Mouse (Mus musculus): Measurements from ENCODE around the gene Ap1s3. TPM values are rescaled to one million over a fixed set of nuclear protein-coding genes. Genes with fewer than 3 reads are reported as not detected.

Ap1s3 gene
- polyA plus RNA-seq, 1 experiment: 1.8 TPM

GRCm38 (mm10) chr1:79657411-79657810 is 14.4 kb downstream of the Ap1s3 start:
- DNase-seq: no peak
- TF ChIP-seq POLR2A (IDR thresholded peaks at IDR 0.05; ENCODE audit: borderline replicate concordance, insufficient read depth, low read length): no peak
- TF ChIP-seq CTCF (IDR thresholded peaks at IDR 0.05; ENCODE audit: borderline replicate concordance, insufficient read depth, low read depth, low read length): no peak
- Histone ChIP-seq H3K4me1 (ENCODE audit: control insufficient read depth, insufficient read depth, low read length) (no peaks in the 10 kb centered on the region), H3K4me3 (replicated peaks; ENCODE audit: insufficient read depth, low read depth, low read length) (no peak overlapping the region), H3K27ac (ENCODE audit: insufficient read depth, low read length) (no peak overlapping the region), H3K27me3 (ENCODE audit: control insufficient read depth, insufficient read depth, low read length) (no peaks in the 10 kb centered on the region)
- WGBS: 75% methylated on average over 1 of the region's 1 CpGs

- WGBS: 71% methylated on average over 4 of the region's 4 CpGs
- DNase-seq: no peak
Observed at GRCm38 (mm10) chr1:79655819-79656555, 15.8 kb downstream of the Ap1s3 start.

DNA sequence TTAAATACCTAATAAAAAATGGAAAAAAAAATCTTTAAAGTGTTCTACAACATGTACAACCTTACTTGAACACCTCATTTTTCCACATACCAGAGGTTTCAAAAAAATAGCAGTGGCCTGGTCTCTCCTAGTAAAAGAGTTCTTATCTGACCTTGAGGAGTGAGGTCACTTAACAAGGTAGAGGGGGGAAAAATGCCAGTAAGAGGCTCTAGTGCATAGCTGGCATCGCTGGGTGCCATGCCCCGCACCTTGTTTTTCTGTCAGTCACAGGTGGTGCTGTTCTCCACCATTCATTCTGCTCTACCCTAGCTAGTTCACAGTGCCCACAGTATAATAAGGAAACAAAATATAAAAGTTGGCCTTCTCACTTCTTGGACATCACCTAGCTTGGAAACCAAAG is 16.8 kb downstream of the Ap1s3 start:
- Histone ChIP-seq H3K27me3 (ENCODE audit: control insufficient read depth, insufficient read depth, low read length) (no peaks in the 10 kb centered on the region), H3K4me3 (replicated peaks; ENCODE audit: insufficient read depth, low read depth, low read length) (no peak overlapping the region), H3K4me1 (ENCODE audit: control insufficient read depth, insufficient read depth, low read length) (no peaks in the 10 kb centered on the region), H3K27ac (ENCODE audit: insufficient read depth, low read length) (no peak overlapping the region)
- WGBS: 100% methylated on average over 2 of the region's 2 CpGs
- no peak for DNase-seq
- TF ChIP-seq POLR2A (IDR thresholded peaks at IDR 0.05; ENCODE audit: borderline replicate concordance, insufficient read depth, low read length) (no peak), CTCF (IDR thresholded peaks at IDR 0.05; ENCODE audit: borderline replicate concordance, insufficient read depth, low read depth, low read length) (no peak)

More at GRCm38 (mm10) chr1:79655819-79656555, 15.8 kb downstream of the Ap1s3 start:
- Histone ChIP-seq H3K27ac (ENCODE audit: insufficient read depth, low read length) (no peak overlapping the region), H3K4me3 (replicated peaks; ENCODE audit: insufficient read depth, low read depth, low read length) (no peak overlapping the region), H3K27me3 (ENCODE audit: control insufficient read depth, insufficient read depth, low read length) (no peaks in the 10 kb centered on the region), H3K4me1 (ENCODE audit: control insufficient read depth, insufficient read depth, low read length) (no peaks in the 10 kb centered on the region)
- no peak for TF ChIP-seq POLR2A (IDR thresholded peaks at IDR 0.05; ENCODE audit: borderline replicate concordance, insufficient read depth, low read length)
- no peak for TF ChIP-seq CTCF (IDR thresholded peaks at IDR 0.05; ENCODE audit: borderline replicate concordance, insufficient read depth, low read depth, low read length)

DNA sequence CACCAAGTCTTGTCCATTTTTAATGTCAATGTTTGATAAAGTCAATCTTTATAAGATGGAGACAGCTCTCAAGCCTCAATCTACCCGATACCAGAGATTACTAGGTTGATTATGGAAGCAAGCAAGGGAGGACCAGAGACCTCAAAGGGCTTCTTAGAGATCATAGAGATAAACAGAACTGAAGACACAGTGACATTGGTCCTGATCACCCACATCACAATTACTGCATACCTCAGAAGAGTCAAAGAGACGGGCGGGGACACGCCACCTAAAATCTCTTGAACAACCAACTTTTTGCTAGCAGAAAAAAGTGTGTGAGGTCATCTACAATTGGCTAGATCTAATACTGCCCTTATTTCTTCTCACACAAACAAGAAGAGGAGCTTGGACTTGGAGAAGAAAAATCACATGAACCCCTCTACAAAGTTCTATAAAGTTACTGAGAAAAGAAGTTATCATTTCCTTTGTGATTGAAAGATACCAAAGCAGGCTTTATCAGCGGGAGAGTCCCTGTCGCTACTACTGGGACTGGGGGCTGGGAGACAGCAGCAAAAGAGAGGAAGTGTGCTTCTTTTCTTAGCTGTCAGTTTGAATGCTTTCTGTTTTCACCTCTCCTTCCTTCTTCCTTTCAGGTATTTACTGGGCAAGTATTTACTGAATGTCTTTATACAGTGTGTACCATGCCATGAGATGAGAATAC is 28.2 kb downstream of the Ap1s3 start:
- Histone ChIP-seq H3K4me1 (ENCODE audit: control insufficient read depth, insufficient read depth, low read length) (no peaks in the 10 kb centered on the region), H3K27ac (ENCODE audit: insufficient read depth, low read length) (no peak overlapping the region), H3K27me3 (ENCODE audit: control insufficient read depth, insufficient read depth, low read length) (no peaks in the 10 kb centered on the region), H3K4me3 (replicated peaks; ENCODE audit: insufficient read depth, low read depth, low read length) (no peak overlapping the region)
- DNase-seq: no peak
- TF ChIP-seq POLR2A (IDR thresholded peaks at IDR 0.05; ENCODE audit: borderline replicate concordance, insufficient read depth, low read length) (no peak), CTCF (IDR thresholded peaks at IDR 0.05; ENCODE audit: borderline replicate concordance, insufficient read depth, low read depth, low read length) (no peak)
- WGBS: 96% methylated on average over 6 of the region's 6 CpGs

DNA sequence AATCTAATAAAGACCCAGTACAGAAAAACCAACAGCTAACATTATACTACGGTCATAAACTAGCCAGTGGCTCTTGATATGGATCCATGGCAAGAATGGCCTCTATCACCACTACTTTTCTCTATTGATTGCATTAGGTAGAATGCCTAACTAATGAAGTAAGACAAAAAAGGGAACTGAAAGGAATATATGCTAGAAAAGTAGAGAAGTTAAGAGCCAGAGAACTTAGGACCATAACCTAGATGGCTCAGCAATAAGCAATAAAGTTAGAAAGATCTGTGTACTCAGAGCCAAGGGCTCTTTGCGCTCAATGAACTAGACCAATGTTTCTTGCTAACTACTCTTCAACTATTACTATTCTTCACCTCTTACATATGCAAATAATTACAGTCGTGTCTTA is 29.1 kb downstream of the Ap1s3 start:
- no peak overlapping the region for H3K4me3 ChIP-seq (replicated peaks; ENCODE audit: insufficient read depth, low read depth, low read length)
- WGBS: 92% methylated on average over 3 of the region's 3 CpGs

DNA sequence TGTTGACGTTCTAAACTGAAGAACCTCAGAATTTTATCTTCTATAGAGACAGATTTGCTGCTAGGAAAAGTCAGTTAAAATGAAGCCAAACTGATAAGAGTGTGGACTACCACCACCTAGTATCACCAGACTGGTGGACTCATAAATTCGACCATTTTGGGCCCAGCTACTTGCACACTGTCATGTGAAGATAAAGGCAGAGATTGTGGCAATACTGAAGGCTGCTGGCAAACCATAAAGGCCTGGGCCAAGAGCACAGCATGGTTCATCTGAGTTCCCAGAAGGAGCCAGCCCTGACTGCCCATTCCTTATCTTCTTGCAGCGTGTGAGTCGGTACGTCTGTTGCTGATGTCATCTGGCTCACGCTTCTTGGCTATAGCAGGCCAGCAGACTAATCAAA is 30.4 kb downstream of the Ap1s3 start:
- TF ChIP-seq CTCF (IDR thresholded peaks at IDR 0.05; ENCODE audit: borderline replicate concordance, insufficient read depth, low read depth, low read length): no peak
- Histone ChIP-seq H3K27ac (ENCODE audit: insufficient read depth, low read length) (no peak overlapping the region), H3K4me1 (ENCODE audit: control insufficient read depth, insufficient read depth, low read length) (no peaks in the 10 kb centered on the region), H3K27me3 (ENCODE audit: control insufficient read depth, insufficient read depth, low read length) (no peaks in the 10 kb centered on the region), H3K4me3 (replicated peaks; ENCODE audit: insufficient read depth, low read depth, low read length) (no peak overlapping the region)
- DNase-seq: peak; percentile 14 to 20
- WGBS: 21% methylated on average over 6 of the region's 6 CpGs

More for the DNA sequence above, 29.1 kb downstream of the Ap1s3 start:
- Histone ChIP-seq H3K4me1 (ENCODE audit: control insufficient read depth, insufficient read depth, low read length) (no peaks in the 10 kb centered on the region), H3K27me3 (ENCODE audit: control insufficient read depth, insufficient read depth, low read length) (no peaks in the 10 kb centered on the region), H3K27ac (ENCODE audit: insufficient read depth, low read length) (no peak overlapping the region)
- no peak for DNase-seq
- no peak for TF ChIP-seq POLR2A (IDR thresholded peaks at IDR 0.05; ENCODE audit: borderline replicate concordance, insufficient read depth, low read length)
- TF ChIP-seq CTCF (IDR thresholded peaks at IDR 0.05; ENCODE audit: borderline replicate concordance, insufficient read depth, low read depth, low read length): no peak

GRCm38 (mm10) chr1:79640151-79640550 is 31.6 kb downstream of the Ap1s3 start:
- peak; percentile 70 to 73 for DNase-seq
- 22% methylated on average over 7 of the region's 7 CpGs for WGBS
- Histone ChIP-seq H3K27me3 (ENCODE audit: control insufficient read depth, insufficient read depth, low read length) (no peaks in the 10 kb centered on the region), H3K27ac (ENCODE audit: insufficient read depth, low read length) (no peak overlapping the region), H3K4me3 (replicated peaks; ENCODE audit: insufficient read depth, low read depth, low read length) (no peak overlapping the region), H3K4me1 (ENCODE audit: control insufficient read depth, insufficient read depth, low read length) (no peaks in the 10 kb centered on the region)
- TF ChIP-seq POLR2A (IDR thresholded peaks at IDR 0.05; ENCODE audit: borderline replicate concordance, insufficient read depth, low read length) (no peak), CTCF (IDR thresholded peaks at IDR 0.05; ENCODE audit: borderline replicate concordance, insufficient read depth, low read depth, low read length) (peak; percentile 94)

GRCm38 (mm10) chr1:79639683-79640082 is 32.1 kb downstream of the Ap1s3 start:
- H3K4me1 ChIP-seq (ENCODE audit: control insufficient read depth, insufficient read depth, low read length): no peaks in the 10 kb centered on the region
- 73% methylated on average over 5 of the region's 5 CpGs for WGBS
- DNase-seq: no peak
- no peak overlapping the region for H3K27ac ChIP-seq (ENCODE audit: insufficient read depth, low read length)
- no peaks in the 10 kb centered on the region for H3K27me3 ChIP-seq (ENCODE audit: control insufficient read depth, insufficient read depth, low read length)
- TF ChIP-seq POLR2A (IDR thresholded peaks at IDR 0.05; ENCODE audit: borderline replicate concordance, insufficient read depth, low read length) (no peak), CTCF (IDR thresholded peaks at IDR 0.05; ENCODE audit: borderline replicate concordance, insufficient read depth, low read depth, low read length) (no peak)
- H3K4me3 ChIP-seq (replicated peaks; ENCODE audit: insufficient read depth, low read depth, low read length): no peak overlapping the region
